Mouse (Mus musculus) thymus, postnatal 36 days (tissue): ENCODE data around the gene Stk16.
A peak's percentile ranks its signal among the peaks of the same experiment; 100 is the strongest.
"Not testable (repeated sequence)": the region's sequence is repeated elsewhere in the genome, so short reads cannot be mapped to it uniquely, and the experiment has no call there.

Experiments used
- DNase-seq, 2 experiments: peaks; one replicate each; pipeline ENCODE4 v3.0.0; 2022; ENCODE audit warnings: mixed read lengths in 2 of 2

The Stk16 gene

DNA sequence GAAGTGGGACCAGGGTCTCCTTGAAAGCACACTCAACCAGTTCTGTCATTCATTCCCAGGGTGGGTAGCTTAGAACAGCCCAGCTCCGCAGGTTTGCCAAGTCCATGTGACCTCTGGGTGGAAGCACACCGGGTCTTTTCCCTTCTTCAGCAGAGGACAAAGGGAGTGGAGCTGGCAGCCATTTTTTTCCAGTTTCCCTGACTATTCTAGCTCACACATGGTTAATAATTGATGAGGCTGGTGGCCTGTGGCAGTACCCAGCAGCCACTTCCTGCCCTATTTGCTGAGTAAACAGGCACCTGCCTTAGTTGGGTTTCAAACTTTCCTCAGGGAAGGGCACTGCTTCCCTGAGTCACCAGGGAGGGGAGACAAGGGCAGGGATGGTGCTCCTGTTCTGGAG is 3.8 kb downstream of the Stk16 start:
- no peak for DNase-seq

DNA sequence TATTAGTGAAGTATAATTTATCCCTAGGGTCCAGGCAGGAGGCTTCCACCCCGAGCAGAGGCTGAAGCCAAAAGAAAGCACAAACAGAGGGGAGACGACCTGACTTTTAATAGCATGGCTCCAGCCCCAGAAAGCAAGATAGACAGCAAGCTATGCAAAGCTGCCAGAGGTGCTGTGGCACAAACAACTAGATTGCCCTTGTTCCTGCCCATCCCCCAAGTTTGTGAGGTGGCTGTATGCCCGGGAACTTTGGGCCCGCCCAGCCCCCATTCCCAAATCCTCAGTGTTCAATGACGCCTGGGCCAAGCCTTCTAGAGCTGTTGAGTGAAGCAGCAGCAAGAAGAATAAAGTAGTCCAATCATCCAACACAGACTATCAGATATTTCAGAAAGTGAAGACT is 4.2 kb downstream of the Stk16 start:
- DNase-seq: no peak

DNA sequence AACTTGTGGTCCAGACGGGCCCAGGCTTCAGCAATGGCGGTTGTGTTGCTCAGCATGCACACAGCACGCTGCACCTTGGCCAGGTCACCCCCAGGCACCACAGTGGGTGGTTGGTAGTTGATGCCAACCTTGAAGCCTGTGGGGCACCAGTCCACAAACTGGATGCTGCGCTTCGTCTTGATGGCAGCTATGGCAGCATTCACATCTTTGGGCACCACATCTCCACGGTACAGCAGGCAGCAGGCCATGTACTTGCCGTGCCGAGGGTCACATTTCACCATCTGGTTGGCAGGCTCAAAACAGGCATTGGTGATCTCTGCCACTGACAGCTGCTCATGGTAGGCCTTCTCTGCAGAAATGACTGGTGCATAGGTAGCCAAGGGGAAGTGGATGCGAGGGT is 5.1 kb downstream of the Stk16 start:
- no peak for DNase-seq

DNA sequence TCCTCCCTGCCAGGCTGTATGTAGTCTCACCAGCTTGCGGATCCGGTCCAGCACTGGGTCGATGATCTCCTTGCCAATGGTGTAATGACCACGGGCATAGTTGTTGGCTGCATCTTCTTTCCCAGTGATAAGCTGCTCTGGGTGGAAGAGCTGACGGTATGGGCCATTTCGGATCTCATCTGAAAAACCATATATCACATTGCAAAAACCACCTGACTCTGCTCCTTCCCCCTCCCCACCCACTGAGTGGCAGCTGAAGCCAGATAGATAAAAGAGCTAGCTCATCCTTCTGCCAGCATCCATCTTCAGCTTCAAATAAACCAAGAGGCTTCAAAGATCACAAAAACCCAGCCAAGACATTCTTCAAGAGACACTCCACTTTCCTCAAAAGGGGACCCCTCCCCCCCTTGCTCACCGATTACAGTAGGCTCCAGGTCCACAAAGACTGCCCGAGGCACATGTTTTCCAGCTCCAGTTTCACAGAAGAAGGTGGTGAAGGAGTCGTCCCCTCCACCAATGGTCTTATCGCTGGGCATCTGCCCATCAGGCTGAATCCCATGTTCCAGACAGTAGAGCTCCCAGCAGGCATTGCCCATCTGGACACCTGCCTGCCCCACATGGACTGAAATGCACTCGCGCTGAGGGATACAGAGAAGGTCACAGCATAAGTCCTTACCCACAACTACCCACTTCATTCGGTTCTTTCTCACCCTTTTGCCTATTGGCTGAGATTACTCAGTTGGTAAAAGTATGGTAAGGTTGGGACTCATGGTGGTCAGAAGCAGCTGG is 6.4 kb downstream of the Stk16 start:
- no peak for DNase-seq

DNA sequence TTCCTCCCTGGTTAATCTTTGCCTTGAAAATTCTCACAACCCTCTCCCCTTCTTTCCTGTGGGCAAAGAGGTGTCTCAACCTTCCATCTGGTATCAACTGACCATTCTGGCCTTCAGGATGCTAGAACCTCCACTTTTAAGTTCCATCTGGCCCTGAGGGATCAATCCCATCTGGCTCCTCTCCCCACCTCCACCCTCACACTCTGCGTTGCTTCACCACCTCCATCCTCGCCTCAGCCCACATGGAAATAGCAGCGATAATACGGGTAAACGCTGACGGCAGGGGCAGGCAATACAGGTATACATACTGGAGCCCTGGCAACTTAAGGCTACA is 7.2 kb downstream of the Stk16 start:
- DNase-seq: no peak

DNA sequence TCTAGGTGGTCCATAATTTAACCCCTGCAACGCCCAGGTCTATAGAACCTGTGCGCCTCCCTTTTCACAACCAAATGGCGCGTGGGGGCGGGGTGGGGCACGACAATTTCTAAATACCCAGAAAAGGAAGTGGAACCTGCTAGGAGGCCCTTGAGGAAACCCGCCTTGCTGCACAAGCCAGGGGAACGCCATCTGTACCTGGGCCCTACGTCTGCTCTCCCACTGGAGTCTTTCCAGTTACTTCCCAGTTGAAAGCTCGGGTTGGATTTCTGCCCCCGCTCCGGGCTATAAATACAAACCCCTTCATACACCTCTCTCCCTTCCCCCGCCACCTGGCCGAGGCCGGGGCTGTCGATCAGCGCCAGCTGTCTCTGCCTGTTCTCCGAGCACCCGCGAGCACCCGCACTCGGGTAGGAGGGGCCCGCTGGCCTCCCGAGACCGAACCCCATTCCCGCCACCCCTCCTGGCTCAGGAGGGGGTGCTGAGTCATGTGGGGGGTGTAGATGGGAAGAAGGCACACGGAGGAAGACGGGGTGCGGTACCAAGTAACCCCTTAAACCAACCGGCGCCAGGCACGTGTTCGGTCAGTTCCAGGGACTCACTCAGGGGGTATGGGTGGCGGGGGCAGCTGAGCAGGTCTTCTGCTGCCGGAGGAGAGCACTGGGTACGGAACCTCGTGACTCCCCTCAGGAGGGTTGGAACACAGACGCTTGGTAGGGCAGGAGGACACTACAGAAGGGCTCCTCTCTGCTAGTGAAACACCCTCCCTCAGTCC is 7.8 kb downstream of the Stk16 start:
- peak; percentile 69 to 74 for DNase-seq

DNA sequence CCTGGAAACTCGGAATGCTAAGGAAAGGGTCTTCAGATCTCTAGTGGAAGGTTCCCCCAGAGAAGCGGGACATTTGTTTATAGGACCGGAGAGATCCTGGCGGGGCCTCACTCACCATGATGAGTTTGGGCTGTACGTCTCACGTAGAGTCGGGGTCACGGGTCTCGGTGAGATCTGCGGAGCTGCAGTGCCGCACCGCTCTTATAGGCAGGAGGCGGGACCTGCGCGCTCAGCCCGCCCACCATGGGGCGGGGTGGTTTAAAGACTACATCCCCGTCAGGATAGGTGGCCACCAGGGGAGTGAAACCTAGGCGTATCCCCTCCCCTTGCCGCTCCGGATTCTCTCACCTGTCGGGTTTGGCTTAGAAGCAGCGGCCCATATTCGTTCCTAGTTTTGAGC is 8.4 kb downstream of the Stk16 start:
- peak; percentile 96 to 98 for DNase-seq

DNA sequence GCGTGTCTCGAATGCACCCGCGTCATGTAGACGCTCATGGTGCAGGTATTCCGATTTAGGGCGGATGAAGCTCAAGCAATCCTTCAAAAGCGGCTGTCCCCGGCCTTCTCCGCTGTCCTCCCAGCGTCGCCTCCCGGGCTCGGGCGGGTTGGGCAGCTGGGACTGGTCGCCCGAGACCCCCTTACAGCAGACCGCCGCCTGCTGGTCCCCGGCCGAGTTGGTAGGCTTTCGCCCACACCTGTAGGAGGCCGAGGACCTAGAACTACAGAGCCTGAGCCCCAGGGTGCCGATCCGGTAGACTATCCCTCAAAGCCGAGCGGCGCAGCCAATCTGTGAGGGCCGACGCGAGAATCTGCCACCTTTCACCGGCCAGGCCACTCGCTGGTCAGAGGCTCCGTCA is 8.9 kb downstream of the Stk16 start, which contains the start of gene Tuba4a:
Tuba4a (minus strand) TSS at position 335 of the 400 bp plus-strand sequence.
- DNase-seq: no peak

DNA sequence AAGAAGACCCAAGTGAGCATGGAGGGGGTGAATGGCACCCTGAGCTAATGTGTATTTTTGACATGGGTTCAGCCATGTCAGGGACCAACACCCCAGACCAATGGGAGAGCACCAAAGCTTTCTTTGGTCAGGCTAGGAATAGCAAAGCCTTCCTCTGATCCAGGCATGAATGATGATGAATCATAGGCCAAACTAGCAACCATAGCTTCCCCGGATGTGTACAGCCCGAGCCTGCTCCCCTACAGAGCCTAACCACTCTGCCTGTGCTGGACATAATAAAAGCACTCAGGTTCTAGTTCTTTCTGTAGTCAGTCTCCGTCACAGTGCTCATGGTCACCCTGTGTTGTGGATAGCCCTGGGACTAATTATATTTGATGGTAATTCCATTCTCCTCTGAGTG is 10.9 kb downstream of the Stk16 start:
- no peak for DNase-seq

DNA sequence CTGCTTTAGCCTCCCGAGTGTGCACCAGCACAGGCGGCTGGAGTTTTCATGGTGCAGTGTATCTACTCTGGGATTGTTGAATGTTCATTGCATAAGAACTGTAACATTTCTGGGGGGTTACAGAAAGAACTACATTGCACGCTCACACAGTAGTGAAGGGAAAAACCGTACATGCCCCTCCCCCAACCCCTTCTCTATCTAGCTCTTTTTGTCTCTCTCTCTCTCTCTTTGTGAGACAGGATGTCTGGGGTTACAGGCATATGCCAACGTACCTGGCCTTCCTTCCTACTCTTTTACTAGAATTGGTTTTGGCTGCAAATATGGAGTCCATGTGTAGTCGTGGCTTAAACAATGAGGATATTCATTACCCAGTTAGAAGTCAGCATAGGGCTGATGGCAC is 12.3 kb downstream of the Stk16 start:
- peak; percentile 42 to 51 for DNase-seq

DNA sequence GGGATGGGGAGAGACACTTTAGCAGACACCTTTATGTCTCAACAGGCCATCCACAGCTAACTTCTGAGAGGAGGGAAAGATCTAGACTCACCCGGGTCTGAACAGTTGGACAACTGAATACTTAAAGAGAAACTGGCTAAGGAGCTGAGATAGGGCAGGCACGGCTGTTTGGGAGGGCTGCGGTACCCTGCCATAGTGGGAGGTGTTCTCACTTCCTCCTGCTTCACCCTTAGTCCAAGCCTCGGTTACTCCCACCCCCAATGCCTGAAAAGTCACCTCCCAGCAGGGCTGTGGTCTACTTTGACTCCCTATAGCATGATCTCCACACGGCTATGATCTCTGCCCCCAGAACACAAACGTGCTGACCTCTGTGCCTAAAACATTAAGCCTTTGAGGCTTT is 12.9 kb downstream of the Stk16 start:
- DNase-seq: peak; percentile 44 to 46

DNA sequence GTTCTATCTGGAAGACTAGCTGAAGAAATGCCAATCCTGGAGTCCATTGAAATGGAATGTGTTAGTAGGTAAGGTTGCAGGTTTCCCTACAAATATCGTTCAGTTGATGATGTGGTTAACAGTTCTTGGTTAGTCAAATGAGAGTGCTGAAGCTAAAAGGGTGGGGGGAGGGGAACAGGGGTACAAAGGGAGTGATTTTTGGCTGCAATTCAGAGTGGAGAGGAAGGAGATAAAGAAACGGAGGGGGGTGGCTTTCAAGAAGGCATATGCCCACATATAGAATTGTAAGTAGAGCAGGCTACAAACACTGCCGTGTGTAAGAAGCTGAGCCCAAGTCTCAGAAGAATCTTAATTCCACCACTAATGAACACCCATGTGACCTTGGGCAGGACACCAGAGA is 14.8 kb downstream of the Stk16 start:
- DNase-seq: no peak

DNA sequence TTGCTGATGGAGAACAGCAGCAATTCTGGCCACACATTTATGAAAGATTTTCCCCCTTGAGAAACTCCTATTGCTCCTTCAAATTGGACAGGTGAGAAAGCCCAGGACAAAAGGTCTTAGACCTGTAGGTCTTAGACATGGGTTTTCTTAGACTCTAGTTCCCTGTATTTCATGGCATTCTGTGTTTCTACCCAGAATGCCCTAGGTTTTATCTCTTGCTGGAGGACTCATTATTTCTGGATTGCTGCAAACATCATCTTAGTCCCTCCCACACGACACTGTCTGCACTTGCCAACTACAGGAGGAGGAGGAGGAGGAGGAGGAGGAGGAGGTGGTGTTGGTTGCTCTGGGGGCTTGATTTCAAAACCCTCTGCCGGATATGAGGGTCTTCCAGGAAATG is 15.5 kb downstream of the Stk16 start:
- DNase-seq: no peak

DNA sequence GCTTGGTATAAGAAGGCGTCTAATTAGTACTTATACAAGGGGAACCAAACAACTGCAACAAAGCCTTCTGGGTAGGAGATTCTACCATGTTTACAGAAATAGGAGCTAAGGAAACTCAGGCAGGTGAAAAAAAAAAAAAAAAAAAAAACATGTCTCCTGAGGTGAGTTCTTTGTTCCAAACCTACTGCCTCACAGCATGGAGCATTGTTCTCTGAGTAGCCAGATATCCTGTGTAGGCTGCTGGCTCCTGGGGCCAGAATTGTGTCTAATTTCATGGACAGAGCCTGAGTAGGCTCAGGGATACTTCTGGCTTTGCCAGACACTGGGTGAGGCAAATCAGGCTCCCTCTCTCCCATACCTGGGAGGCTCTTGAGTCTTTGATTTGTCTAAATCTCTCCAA is 17.0 kb downstream of the Stk16 start:
- DNase-seq: no peak

DNA sequence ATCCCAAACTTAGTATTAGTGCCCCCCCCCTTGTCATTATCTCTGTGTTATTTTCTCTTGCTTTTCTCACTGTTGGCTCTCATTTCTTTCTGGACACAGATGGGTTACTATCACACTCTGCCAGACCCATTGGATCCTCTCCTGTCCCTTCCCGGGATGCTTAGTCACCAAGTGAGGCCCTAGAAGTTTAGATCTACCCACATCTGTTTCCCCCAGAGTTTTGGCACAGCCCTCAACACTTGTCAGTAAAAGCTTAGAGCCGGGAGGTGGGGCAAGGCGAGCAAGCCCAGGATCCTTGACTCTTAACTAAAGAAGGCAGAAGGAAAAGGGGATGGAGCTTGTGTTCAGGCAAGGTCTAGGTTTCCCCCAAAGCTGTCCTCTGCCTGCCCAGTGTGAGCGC is 18.5 kb downstream of the Stk16 start:
- no peak for DNase-seq

DNA sequence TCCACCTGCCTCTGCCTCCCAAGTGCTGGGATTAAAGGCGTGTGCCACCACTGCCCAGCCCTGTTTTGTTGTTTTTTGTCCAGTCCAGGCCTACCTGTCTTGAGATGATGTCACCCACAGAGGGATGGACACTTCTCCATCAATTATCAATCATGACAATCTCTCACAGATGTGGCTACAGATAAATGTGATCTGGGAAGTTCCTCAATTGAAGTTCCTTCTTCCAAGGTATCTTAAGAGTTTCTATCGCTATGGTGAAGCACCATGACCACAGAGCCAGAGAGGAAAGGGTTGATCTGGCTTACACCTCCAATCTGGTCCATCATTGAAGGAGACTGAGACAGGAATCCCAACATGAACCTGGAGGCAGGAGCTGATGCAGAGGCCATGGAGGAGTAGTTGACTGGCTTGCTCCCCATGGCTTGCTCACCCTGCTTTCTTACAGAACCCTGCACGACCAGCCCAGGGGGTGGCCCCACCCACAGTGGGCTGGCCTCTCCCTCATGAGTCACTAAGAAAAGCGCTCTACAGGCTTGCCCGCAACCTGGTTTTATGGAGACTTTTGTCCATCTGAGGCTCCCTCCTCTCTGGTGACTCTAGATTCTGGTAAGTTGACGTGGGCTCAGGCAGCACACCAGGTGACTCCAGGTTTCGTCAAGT is 19.8 kb downstream of the Stk16 start:
- DNase-seq: no peak

DNA sequence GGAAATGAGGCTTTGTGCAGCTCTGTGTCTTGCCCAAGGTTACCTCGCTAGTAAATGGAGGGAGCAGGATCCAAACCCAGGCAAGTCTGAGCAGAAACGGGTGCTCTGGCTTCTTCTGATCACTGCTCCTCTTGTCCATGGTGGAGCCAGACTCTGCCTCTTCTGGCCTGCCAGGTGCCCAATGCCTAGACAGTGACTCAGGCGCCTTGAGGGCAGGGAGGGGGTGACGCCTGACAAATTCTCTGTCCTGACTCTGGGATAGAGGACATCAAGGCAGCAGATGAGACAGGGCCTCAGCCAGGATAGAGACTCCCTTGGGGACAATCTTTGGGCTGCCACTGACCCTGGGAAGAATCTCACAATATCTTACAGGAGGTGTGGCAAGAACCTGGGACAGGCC is 20.6 kb downstream of the Stk16 start:
- no peak for DNase-seq

DNA sequence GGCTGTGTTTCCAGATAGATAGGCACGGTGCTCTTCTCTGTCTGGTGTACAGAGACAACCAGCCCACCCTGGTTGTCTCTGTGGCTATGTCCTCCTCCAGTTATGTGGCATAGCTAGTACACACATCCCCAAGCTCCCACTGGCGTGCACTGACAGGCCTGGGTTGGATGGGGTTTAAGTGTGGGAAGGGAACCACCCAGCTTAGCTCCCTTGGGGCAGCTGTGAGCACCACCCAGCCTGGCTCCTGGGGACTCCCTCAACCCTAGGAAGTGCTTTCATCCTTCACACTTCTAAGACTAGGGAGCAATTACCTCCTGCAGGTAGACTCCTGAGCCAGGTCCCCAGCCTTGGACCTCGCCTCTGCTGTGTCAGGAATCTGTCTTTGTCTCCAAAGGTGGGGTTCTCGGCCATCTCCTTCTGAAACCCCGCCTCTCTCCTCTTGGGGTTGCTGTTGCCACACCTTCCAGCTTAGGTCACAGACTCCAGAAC is 21.1 kb downstream of the Stk16 start, which contains the start of gene A630095N17Rik:
A630095N17Rik (minus strand) TSS at position 439 of the 489 bp plus-strand sequence.
- no peak for DNase-seq

DNA sequence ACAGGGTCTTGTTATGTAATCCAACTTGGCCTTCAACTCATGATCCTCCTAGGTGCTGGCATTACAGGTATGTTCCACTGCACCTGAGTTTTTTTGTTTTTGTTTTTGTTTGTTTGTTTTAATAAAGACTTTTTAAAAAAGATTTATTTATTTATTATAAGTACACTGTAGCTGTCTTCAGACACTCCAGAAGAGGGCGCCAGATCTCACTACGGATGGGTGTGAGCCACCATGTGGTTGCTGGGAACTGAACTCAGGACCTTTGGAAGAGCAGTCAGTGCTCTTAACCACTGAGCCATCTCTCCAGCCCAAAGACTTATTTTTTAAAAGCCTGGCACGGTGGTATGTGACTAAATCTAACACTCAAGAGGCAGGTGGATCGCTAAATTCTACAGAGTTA is 21.9 kb downstream of the Stk16 start:
- DNase-seq: not testable (repeated sequence)

DNA sequence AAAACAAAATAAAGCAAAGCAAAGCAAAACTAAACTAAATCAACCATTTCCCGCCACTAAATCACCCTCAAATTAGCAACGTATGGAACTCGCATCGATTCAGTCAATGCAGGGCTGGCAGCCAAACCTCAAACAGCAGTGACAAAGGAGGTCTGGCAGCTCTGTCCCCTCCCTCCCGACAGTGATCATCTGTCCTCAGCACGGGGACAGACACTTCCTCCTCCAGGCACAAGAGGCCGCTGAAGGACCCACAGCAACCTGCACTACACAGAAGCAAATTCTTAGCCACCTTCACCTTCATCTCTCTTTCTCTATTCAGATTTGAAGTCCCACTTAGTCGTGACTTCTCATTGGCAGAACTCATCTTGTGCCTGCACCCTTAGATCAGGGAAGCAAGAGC is 24.0 kb downstream of the Stk16 start:
- peak; percentile 71 to 77 for DNase-seq

DNA sequence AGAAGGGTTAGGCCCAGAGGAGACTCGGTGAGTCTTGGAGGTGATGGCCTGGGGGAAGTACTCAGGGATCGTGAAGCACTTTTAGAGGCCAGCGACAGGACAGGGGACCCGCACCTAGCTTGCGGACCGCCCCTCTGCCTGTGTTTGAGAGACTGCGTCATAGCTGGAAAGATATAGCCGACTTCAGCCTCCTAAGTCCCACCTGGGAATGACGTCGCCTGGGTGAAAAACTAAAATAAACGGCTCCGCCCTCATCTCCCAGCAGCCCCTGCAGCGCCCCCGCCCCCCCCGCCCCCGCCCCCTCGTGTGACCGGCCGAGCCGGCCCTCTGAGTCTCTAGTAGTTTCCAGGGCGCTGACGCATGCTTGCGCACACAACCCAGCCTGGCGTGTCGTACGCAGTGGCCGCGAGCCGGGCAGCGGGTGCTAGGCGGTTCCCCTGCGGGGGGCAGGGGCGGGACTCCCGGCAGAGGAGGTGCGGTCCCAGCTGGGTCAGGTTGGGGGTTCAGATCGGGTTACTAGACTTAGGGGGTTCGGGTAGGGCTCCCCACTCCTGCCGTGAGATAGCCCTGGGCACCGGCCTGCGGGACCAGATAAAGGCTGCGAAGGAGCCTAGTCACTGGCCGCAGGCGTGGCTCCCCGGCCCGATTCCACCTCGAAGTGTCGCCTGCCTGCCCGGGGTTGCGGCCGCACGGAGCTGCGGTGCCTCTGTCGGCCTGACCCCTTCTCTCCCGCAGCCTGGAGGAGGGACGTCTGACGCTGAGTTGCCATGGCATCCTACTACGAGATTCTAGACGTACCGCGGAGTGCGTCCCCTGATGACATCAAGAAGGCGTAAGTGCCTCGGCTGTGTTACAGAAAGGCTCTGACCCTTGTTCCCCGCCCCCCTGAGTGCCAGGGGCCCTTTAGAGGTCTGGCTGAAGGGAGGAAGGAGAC is 25.7 kb downstream of the Stk16 start, which contains the start of gene Dnajb2:
Dnajb2 (plus strand) TSS at position 290 of the 934 bp plus-strand sequence.
- peak; percentile 64 to 76 for DNase-seq

DNA sequence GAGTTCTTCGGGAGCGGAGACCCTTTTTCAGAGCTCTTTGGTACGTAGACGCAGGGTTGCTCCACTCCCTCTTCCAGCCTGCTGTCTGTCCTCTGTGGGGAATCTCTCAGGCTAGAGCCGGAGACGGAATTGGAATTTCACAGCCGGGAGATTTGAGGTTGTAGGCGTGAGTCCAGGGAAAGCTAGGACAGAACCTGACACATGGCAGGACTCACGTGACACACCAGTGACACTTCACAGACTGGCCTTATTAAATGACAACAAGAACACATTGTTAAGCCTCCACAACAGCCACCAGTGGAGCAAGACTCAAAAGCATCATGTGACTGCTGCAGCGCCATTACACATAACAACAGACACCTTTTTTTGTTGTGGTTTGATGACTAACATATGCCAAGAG is 29.0 kb downstream of the Stk16 start:
- DNase-seq: no peak
